Mouse (Mus musculus) 3T3-L1 (cell line): Measurements from ENCODE around the gene Plekhn1.

ENCODE experiments used
- DNase-seq: peaks from one replicate; pipeline ENCODE4 v3.0.0-alpha.2; 2015; ENCODE audit warnings: low read depth, low spot score

Plekhn1 gene

DNA sequence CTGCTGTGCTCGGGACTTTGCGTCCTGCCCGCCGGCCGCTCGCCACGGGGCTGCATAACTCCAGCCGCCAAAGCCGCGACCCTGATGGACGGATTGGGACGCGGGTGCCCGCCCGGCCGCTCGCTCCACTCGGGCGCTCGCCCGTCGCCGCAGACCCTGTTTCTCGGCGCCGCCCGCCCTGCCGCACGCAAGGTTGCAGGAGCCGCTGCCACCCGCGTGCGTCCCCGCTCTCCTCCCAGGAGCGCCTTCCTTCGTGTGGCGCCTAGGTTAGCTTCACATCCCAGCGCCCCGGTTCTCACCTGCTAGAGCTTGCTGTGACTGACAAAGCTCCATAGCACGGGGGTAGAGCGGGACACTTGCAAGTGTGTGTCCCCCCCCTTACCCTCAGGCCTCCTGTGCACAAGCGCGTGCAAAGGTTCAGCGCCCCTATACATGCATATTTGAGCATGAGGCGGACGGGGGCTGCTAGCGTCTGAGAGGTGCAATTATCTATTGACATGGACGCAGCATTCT, at the start of gene Plekhn1:
TSS of gene Plekhn1 (minus strand) at position 157 of the 513 bp plus-strand sequence.
- peak; percentile 50 for DNase-seq

DNA sequence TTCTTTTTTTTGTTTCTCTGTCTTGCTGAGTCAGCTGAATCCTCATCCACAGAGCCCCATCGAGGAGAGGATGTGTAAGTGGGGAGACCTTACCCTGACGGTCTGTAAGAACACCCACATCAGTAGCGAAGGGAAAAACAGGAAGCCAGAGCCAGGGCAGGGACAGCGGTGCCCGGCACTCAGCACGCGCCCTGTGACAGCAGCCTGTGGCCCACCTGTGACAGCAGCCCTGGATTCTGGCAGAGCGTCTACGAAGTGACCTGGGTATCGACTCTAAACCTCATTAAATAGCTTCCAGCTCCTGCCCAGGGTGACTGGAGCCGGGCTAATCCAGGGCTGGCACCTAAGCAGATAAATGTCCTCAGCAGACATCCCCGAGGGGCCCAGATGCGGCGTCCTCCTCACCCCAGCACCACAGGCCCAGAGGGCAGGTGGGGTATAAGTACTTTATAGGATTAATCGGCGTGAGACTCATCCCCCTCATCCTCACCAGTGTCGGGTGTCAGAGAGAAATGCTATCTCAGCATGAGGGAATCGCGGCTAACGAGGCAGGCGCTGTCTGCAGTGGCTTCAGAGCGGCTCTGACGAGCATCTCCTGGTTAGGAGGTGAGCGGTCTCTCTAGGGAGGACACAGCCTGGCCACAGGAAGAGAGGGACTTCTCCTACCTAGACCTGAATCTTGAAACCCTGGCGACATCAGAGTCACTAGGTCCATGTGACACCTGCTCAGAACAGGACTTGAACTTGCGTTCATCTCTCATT, 20.6 kb upstream of the Plekhn1 start, which contains the start of gene Samd11:
TSS of gene Samd11 (minus strand) at position 580 of the 762 bp plus-strand sequence.
- no peak for DNase-seq

DNA sequence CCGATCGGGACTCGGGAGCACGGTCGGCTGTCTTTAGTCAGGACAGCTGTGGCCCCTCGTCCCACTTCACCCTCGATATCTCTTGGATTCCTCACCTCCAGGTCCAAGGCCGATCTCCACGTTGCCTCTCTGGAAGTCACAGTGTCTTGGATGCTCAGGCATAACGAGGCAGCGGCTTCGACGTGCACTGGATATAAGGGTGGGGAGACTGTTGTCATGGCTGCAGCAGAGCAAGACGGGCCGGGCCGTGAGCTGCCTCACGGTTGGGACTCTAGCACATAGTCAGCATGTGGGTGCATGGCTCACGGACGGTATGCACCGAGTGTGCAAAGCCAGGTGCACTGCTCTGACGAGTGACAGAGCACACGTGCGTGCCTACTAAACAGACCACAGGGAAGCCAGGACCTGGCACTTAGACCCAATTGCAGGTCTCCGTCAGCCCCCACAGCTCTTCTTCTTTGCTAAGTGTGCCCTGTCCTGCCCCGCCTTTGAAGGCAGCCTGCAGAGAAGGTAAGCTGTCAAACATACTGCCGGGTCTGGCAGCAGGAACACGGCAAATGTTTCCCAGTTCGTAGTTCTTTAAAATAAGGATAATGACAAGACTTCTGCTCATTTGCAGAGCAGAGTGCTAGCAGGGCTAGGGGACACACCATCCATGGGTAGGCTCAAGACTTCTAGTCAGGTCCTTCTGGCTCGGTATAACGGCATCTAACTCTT, 19.9 kb upstream of the Plekhn1 start:
- DNase-seq = no peak

DNA sequence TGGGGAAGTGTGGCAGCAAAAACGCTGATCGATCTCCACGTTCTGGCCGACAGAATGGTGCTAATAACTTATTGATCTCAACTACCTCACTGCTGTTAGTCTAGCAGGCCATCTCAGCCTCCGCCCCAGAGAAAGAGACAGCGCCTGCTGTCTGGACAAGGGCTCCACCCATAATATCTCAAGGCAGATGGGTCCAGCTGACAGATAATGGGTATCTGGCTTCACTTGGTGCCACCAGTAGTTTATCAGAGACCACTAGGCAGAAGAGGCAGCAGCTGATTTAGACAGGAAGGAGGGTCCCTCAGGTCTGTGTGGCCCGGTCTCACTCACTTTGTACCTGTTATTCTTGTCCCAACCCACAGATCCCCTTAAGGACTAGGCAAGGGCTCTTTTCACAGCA, 18.4 kb upstream of the Plekhn1 start:
- DNase-seq = no peak

DNA sequence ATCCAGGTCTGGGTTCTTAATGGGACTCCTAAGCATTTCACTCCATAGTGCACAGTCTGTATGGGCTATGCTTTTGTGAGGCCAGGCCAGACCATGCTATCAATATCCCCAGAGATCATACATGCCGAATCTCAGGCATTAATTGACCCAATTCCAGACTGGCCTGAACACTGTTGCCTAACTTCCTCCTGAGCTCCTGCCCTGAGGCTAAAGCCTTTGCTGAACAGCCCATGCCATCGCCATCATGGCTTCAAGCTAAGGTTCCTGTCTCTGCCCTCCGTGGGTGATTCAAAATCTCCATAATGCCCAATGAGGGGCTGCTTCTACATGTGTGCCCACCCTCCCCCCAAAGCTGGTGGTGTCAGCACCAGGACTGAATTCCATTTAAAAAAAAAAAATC, 18.0 kb upstream of the Plekhn1 start:
- DNase-seq = no peak

DNA sequence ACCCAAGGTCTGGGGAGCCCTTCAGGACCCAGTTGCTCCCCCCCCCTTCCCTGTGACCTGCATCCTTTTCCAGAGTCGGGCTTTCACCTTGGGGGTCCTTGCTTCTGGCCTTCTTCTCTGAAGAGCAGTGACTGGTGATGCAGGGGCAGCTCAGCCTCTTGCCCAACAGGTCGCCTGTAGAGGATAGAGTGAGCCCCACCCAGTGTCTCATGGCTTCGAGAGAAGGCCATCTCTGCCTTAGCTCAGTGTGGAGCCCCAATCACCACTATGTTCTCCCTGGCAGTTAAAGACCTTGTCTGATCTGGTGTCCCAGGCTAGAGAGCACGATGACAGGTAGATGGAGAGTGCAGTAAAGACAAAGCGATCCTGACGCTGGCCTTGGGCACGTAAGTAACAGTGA, 17.5 kb upstream of the Plekhn1 start:
- DNase-seq = no peak

GRCm38 (mm10) chr4:156251081-156251480, 16.4 kb upstream of the Plekhn1 start:
- no peak for DNase-seq

- no peak for DNase-seq
Observed at GRCm38 (mm10) chr4:156249567-156249966, 14.9 kb upstream of the Plekhn1 start.

GRCm38 (mm10) chr4:156236651-156237447, 2.2 kb upstream of the Plekhn1 start:
- no peak for DNase-seq

GRCm38 (mm10) chr4:156235808-156236533, 1.3 kb upstream of the Plekhn1 start, which contains the start of gene Noc2l:
Gene Noc2l, plus strand, starts transcription at chr4:156236010.
- DNase-seq = peak; percentile 85

DNA sequence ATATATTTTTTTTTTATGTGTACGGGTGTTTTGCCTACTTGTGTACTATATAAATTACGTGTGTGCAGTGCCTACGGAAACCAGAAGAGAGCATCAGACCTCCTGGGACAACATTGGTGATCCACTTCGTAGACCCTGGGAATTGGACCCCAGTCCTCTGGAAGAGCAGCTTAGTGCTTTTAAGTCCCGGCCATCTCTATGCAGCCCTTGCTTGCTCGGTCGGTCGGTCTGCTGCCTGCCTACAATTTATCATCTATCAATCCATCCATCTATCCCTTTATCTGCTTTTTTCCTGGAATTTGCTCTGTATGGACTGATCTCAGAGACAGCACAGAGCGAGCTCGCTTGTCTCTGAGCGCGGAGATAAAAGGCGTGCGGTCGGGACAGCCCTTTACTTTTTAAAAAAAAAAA, 708 bp upstream of the Plekhn1 start:
- peak; percentile 76 for DNase-seq

DNA sequence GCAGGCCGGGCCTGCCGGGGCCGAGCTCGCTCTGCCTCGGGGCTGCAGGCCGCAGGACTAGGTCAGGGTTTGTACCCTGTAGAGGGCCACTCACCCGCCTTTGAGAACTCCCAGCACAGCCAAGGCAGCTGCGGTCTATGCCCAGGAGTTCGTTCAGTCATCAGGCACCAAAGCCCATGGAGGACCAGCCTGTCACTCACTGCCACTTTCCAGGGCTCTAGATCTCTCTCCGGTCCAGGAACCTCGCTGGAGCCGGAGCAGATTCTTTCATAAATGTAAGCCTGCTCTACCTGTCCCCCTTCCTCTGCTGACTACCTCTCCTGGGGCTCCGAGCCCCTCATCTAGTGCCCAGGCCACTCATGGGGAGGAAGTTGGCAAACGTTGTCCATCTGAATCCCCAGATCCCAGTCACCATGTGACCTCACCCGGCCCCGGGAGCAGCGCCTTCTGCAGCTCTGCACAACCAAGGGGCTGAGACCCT, 596 bp downstream of the Plekhn1 start:
- no peak for DNase-seq

DNA sequence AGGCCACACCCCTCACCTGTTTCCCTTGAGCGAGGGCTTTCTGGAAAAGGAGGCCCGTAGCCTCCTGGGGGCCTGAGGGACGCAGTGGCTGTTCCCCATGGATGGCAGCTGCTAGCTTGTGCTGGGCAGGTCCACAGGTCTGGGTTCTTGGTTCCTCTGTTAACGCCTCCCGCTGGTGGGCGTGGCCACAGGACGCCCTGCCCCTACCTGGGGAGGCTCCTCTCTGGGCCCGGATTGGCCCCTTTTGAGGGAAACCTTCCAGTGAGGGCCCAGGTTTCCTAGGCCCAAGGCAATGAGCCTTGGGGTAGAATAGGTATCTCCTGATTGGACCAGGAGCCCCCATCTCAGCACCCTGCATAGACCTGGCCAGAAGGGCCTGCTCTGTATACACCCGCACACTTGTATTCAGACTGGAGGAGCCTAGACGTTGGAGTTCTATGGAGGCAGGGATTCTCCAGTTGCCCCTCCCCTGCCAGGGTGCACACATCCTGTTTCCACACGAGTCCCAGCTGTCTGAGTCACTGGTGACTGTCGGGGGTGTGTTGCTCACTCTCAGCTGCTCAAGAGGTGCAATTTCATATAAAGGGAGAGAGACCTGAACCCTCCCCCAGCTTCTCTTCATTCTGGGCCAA, 6.1 kb downstream of the Plekhn1 start:
- peak; percentile 88 for DNase-seq

DNA sequence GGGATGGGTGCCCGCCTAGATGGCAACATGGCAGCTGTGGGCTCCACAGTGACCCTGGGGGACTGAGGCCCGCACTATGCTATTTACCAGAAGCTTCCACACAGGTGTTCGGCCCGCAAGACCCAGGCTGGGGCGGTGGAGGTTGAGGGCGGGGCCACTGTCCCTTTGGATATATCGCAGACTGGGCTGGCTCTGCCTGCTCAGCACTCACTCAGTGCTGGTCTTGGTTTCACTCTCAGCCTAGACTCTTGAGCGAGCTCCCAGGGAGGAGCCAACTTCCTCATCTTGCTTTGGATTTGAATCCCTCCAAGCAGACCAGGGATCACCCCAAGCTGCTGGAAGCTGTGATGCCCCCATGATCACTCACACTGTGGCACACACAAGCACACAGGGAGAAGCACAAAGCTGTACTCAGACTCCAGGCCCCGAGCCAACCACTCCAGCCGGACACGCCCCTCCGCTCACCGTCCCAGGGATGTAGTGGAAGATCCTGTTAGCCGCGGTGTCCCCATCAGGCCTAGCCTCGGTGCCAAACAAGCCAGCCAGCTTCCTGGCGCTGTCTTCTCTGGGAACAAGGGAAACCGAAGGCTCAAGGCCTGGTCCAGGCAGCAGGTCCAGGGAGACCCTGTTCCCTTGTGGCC, 6.8 kb downstream of the Plekhn1 start:
- DNase-seq = peak; percentile 65

- DNase-seq = no peak
Observed at GRCm38 (mm10) chr4:156224276-156224675, 10.4 kb downstream of the Plekhn1 start.

GRCm38 (mm10) chr4:156219936-156220335, 14.7 kb downstream of the Plekhn1 start:
- no peak for DNase-seq

- no peak for DNase-seq
Observed at GRCm38 (mm10) chr4:156217838-156218237, 16.8 kb downstream of the Plekhn1 start.

DNA sequence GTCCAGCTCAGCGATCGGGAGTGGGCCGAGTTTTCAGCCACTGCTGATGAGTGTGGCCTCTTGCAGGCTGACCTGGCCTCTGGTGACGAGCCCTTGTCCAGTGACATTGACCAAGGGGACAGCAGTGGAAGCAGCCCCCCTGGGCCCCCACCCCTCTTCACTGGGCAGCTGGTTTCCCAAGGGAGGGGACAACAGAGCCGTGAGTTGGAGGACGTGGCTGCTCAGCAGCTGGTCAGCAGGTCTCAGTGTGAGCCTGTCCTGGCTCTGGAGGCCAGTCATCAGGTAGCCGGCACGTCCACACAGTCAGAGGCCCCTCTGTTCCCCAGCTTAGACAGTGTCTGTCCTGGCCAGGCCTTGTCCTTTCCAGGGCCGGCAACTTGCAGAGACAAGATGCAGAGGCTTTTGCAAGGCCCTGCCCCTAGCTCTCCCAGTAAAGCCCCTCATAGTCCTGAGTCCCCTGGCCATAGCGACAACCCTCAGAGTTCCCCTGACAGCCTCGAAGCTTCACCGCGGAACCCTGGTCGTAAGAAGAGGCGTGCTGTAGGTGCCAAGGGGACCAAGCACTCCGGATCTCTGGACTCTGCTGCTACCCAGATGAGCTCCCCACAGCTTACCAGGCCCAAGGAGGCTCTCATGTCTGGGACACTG, 17.5 kb downstream of the Plekhn1 start:
- no peak for DNase-seq

DNA sequence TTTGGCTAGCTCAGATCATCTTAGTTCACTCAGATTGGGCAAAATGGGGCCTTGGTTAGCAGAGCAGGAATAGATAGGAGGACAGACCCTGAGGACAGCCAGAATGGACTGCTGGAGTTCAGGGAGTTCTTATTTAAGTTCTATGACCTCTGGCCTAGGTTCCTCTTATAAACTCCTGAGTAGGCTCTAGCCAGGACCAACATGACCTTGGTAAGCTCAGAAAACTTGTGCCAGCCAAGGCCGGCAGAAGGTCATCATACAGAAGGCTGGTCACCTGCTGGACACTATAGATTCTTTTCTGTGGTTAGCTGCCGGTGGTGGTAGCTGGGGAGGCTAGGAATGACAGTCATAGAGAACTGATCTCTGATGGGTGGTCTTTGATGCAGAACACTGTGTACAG, 18.5 kb downstream of the Plekhn1 start:
- DNase-seq = no peak

DNA sequence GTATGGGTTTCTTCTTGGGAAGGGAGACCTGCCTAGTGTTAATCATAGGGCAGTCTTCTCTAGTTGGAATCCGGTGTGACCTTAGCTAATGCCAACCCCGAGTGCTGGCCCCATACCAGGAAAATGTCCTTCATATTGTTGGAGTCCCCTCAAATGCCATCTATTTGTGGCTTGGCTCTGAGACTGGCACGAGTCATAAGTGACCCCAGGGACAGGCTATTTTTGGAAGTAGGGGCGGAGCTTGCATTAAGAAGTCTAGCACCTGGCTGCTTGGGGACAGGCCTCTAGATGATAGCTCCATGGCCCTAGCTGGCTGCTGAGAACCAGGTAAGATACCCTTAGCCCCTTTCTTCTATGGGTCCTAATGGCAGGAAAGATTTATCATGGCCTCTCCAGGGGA, 19.0 kb downstream of the Plekhn1 start, which contains the start of gene Perm1:
TSS of gene Perm1 (plus strand) at position 220 of the 400 bp plus-strand sequence.
- peak; percentile 66 for DNase-seq
